Mouse (Mus musculus): Measurements from ENCODE around the gene H2-D1. TPM values are rescaled to one million over a fixed set of nuclear protein-coding genes. Genes with fewer than 3 reads are reported as not detected.
A peak's percentile ranks its signal among the peaks of the same experiment; 100 is the strongest.

H2-D1 gene
- polyA plus RNA-seq, 1 experiment = 72.6 TPM

DNA sequence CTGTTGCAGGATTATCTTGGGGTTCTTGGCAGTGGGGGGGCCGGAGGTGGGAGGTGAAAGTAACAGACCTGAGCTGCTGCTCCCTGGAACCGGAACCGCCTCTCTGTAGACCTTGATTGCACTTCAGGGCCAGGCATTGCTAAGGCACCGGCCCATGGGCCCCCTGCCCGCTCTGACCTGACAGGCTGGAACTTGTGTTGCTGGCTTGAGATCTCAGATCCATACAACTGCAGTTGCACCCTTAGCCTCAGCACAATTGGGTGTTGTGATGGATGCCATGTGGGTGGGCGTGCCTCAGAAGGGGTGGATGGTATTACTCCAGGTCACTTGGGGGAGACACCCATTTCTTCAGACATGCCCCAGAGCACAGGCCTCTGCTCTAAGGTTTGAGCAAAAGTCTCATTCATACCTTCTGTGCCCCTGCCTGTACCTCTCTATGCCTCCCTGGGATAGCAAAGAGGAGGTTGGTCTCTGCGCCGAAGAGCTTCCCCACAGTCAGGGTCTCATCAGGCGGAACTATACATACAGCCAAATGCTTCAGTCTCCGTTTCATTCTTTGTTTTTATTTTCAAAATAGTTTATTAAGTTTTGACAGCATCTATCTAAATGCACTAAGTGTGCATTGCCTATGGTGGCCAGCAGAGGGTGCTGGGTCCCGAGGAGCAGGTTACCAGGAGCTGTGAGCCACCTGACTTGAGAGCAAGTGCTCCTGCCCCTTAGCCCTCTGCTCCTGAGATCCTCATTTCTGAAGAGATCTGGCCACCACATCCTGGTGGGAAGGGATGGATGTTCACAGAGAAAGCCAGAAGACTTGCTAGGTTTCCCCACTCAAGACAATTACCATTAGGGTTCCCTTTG, 8.1 kb upstream of the H2-D1 start:
- Histone ChIP-seq H3K4me3 (ENCODE audit: insufficient read depth, low read length) (no peak overlapping the region), H3K27ac (ENCODE audit: insufficient read depth, low read length) (no peak overlapping the region), H3K4me1 (ENCODE audit: control insufficient read depth, insufficient read depth, low read length) (no peaks in the 10 kb centered on the region)
- TF ChIP-seq CTCF (IDR thresholded peaks at IDR 0.05; ENCODE audit: extremely low read depth, insufficient read depth, low read length) (peak; percentile 69), POLR2A (IDR thresholded peaks at IDR 0.05; ENCODE audit: extremely low read depth, insufficient read depth, low read length) (no peak)

DNA sequence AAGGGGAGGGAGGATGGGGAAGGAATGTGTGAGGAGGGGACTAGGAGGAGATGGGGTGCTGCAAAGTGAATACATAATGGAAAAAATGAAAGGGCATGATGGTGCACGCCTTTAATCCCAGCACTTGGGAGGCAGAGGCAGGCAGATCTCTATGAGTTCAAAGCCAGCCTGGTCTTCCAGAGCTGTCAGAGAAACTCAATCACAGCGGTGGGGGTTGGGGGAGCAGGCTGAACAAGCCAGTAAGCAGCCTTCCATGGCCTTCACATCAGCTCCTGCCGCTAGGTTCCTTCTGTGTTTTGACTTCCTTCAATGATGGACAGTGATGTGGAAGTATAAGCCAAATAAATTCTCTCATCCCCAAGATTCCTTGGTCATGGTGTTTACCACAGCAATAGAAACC, 7.2 kb upstream of the H2-D1 start:
- Histone ChIP-seq H3K4me1 (ENCODE audit: control insufficient read depth, insufficient read depth, low read length) (no peaks in the 10 kb centered on the region), H3K27ac (ENCODE audit: insufficient read depth, low read length) (no peak overlapping the region), H3K4me3 (ENCODE audit: insufficient read depth, low read length) (no peak overlapping the region)
- no peak for TF ChIP-seq POLR2A (IDR thresholded peaks at IDR 0.05; ENCODE audit: extremely low read depth, insufficient read depth, low read length)
- TF ChIP-seq CTCF (IDR thresholded peaks at IDR 0.05; ENCODE audit: extremely low read depth, insufficient read depth, low read length) = no peak

DNA sequence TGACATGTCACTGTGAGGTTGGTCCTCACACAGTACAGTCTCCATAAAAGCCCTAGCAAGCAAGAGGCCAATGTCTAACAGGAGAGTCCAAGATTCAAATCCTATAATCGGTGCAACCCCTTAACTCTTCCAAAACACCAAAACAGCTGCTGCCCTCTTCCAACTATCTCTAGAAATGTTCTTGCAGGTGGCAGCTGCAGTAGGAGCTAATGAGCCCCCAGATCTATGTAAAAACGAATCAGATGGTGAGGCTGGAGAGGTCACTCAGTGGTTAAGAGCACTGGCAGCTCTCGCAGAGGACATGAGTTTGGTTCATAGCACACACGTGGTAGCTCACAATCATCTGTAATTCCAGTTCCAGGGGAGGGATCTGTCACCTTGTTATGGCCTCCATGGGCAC, 6.8 kb upstream of the H2-D1 start:
- TF ChIP-seq POLR2A (IDR thresholded peaks at IDR 0.05; ENCODE audit: extremely low read depth, insufficient read depth, low read length) (no peak), CTCF (IDR thresholded peaks at IDR 0.05; ENCODE audit: extremely low read depth, insufficient read depth, low read length) (no peak)
- no peaks in the 10 kb centered on the region for H3K4me1 ChIP-seq (ENCODE audit: control insufficient read depth, insufficient read depth, low read length)
- H3K27ac ChIP-seq (ENCODE audit: insufficient read depth, low read length) = no peak overlapping the region
- H3K4me3 ChIP-seq (ENCODE audit: insufficient read depth, low read length) = no peak overlapping the region

DNA sequence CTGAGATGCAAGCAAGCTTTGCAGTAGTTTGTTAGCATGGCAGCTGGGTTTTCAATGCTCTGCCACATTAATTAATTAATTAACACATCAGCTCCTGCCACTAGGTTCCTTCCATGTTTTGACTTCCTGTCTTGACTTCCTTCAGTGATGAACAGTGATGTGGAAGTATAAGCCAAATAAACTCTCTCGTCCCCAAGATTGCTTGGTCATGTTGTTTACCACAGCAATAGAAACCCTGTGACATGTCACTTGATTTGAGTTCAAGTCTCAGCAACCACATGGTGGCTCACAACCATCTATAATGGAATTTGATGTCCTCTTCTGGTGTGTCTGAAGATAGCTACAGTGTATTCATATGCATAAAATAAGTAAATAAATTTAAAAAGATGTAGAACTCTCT, 5.2 kb upstream of the H2-D1 start:
- Histone ChIP-seq H3K27ac (ENCODE audit: insufficient read depth, low read length) (no peak overlapping the region), H3K4me1 (ENCODE audit: control insufficient read depth, insufficient read depth, low read length) (no peaks in the 10 kb centered on the region), H3K4me3 (ENCODE audit: insufficient read depth, low read length) (no peak overlapping the region)
- TF ChIP-seq POLR2A (IDR thresholded peaks at IDR 0.05; ENCODE audit: extremely low read depth, insufficient read depth, low read length) (no peak), CTCF (IDR thresholded peaks at IDR 0.05; ENCODE audit: extremely low read depth, insufficient read depth, low read length) (no peak)

DNA sequence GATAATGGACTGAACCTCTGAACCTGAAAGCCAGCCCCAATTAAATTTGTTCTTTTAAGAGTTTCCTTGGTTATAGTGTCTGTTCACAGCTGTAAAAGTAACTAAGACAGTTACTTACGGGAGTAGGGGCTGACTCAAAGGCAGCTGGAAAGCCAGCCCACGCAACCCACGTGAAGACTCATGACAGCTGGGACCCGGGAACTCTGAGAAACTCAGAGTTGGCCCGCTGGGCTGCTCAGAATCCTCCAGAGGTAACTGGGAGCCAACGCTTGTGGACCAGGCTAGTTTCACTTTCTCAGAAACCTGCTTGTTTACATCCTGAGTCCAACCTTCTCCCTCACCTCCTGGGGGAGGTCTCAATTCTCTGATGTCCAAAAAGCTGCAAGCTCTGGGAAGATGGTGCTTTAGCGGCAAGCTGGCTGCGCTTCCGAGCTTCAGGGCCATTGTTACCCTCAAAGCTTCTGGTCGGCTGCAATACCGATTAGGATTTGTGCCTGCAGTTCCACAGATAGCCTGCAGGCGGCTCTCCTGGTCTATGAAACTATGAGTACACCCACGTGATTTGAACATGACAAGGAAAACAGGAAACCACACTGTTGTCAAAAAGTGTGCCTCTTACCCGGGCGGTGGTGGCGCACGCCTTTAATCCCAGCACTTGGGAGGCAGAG, 4.6 kb upstream of the H2-D1 start:
- Histone ChIP-seq H3K27ac (ENCODE audit: insufficient read depth, low read length) (no peak overlapping the region), H3K4me1 (ENCODE audit: control insufficient read depth, insufficient read depth, low read length) (no peaks in the 10 kb centered on the region), H3K4me3 (ENCODE audit: insufficient read depth, low read length) (peak overlapping the region; percentile 17; the same call in 1 of the 2 replicates)
- TF ChIP-seq CTCF (IDR thresholded peaks at IDR 0.05; ENCODE audit: extremely low read depth, insufficient read depth, low read length) (peak; percentile 82), POLR2A (IDR thresholded peaks at IDR 0.05; ENCODE audit: extremely low read depth, insufficient read depth, low read length) (no peak)

DNA sequence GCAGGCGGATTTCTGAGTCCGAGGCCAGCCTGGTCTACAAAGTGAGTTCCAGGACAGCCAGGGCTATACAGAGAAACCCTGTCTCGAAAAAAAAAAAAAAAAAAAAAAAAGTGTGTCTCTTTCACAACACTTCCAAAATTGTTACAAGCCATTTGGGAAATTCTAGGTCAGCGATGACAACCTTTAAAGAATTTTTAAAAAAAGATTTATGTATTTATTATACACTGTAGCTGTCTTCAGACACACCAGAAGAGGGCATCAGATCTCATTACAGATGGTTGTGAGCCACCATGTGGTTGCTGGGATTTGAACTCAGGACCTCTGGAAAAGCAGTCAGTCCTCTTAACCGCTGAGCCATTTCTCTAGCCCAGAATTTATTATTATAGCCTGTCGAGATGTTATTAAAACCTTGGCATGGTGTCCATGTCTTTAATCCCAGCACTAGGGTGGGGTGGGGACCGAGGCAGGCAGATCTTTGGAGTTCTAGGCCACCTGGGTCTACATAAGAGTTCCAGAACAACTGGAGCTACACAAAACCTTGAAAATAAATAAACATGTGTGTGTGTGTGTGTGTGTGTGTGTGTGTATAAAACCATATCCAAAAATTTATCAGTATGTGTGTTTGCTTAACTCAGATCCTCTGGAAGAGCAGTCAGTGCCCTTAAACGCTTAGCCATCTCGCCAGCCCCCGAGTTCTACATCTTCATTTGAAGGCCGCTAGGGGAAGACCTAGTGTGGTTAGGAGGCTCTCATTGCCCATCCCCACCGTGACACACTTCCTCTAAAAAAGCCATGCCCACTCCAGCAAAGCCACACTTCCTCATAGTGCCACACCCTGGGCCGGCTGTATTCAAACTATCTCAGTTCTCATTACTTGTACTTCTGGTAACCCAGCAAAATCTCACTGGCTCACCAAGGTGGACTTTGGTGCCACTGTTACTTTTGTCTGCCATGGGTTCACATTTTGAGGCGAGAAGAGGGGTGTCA, 3.7 kb upstream of the H2-D1 start:
- Histone ChIP-seq H3K4me1 (ENCODE audit: control insufficient read depth, insufficient read depth, low read length) (no peaks in the 10 kb centered on the region), H3K27ac (ENCODE audit: insufficient read depth, low read length) (no peak overlapping the region), H3K4me3 (ENCODE audit: insufficient read depth, low read length) (no peak overlapping the region)
- no peak for TF ChIP-seq CTCF (IDR thresholded peaks at IDR 0.05; ENCODE audit: extremely low read depth, insufficient read depth, low read length)
- TF ChIP-seq POLR2A (IDR thresholded peaks at IDR 0.05; ENCODE audit: extremely low read depth, insufficient read depth, low read length) = no peak

DNA sequence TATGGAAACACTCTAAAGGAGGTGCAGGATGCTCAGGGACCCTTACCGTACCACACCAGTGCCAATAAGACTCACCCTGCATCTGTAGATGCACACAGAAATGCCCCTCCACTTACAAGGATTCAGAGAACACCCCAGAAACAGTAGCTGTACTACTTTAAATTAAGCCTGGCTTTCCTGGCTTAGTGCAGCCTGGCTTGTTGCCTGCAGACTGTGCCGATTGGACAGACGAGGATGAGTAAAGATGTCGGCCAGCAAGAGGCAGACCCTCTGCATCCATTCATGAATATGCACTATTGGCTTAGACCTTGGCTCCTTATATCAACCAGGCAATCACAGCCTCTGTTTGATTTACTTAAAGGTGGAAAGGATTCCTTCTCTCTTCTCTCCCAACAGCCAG, 2.9 kb upstream of the H2-D1 start:
- no peak overlapping the region for H3K4me3 ChIP-seq (ENCODE audit: insufficient read depth, low read length)
- TF ChIP-seq POLR2A (IDR thresholded peaks at IDR 0.05; ENCODE audit: extremely low read depth, insufficient read depth, low read length) (no peak), CTCF (IDR thresholded peaks at IDR 0.05; ENCODE audit: extremely low read depth, insufficient read depth, low read length) (no peak)
- no peaks in the 10 kb centered on the region for H3K4me1 ChIP-seq (ENCODE audit: control insufficient read depth, insufficient read depth, low read length)
- no peak overlapping the region for H3K27ac ChIP-seq (ENCODE audit: insufficient read depth, low read length)

DNA sequence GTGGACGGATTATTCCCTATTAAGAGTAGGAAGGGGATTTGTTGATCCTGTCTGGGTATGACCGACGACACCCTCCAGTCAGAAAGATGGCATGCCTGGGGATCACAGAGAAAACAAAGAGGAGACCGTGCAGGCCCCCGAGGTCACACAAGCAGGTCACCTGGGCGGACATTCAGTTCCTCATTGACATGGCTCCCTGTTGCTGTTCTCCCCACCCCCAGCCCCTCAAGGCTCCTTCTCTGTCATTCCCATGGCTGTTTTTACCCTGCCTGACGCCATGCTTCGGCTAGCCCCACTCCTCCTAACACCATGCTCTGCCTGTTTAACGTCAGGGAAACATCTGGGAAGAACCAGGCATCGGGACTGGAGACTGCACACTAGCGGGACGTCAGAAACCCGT, 879 bp upstream of the H2-D1 start:
- no peak overlapping the region for H3K4me3 ChIP-seq (ENCODE audit: insufficient read depth, low read length)

DNA sequence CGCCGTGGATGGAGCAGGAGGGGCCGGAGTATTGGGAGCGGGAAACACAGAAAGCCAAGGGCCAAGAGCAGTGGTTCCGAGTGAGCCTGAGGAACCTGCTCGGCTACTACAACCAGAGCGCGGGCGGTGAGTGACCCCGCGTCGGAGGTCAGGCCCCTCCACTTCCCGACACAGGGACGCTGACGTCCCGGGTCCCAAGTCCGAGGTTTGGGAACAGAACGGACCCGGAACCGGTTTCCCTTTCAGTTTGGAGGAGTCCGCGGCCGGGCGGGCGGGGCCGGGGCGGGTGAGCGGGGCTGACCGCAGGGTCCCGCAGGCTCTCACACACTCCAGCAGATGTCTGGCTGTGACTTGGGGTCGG, 973 bp downstream of the H2-D1 start:
- TF ChIP-seq POLR2A (IDR thresholded peaks at IDR 0.05; ENCODE audit: extremely low read depth, insufficient read depth, low read length) = no peak
- no peak for TF ChIP-seq CTCF (IDR thresholded peaks at IDR 0.05; ENCODE audit: extremely low read depth, insufficient read depth, low read length)
- Histone ChIP-seq H3K4me1 (ENCODE audit: control insufficient read depth, insufficient read depth, low read length) (no peaks in the 10 kb centered on the region), H3K27ac (ENCODE audit: insufficient read depth, low read length) (no peak overlapping the region), H3K4me3 (ENCODE audit: insufficient read depth, low read length) (peak overlapping the region; percentile 11)

More for the DNA sequence above, 879 bp upstream of the H2-D1 start:
- no peak overlapping the region for H3K27ac ChIP-seq (ENCODE audit: insufficient read depth, low read length)
- no peak for TF ChIP-seq CTCF (IDR thresholded peaks at IDR 0.05; ENCODE audit: extremely low read depth, insufficient read depth, low read length)
- no peak for TF ChIP-seq POLR2A (IDR thresholded peaks at IDR 0.05; ENCODE audit: extremely low read depth, insufficient read depth, low read length)
- no peaks in the 10 kb centered on the region for H3K4me1 ChIP-seq (ENCODE audit: control insufficient read depth, insufficient read depth, low read length)
